Mouse (Mus musculus) CD8-positive naive resting alpha-beta T cell, adult 2 months (primary cell): ENCODE data around the gene Kmt2b.

Experiments
- DNase-seq, 2 experiments: peaks; one replicate each; pipeline ENCODE4 v3.0.0; 2022; ENCODE audit warnings: low read depth in 2 of 2, low spot score in 2 of 2

The Kmt2b gene

DNA sequence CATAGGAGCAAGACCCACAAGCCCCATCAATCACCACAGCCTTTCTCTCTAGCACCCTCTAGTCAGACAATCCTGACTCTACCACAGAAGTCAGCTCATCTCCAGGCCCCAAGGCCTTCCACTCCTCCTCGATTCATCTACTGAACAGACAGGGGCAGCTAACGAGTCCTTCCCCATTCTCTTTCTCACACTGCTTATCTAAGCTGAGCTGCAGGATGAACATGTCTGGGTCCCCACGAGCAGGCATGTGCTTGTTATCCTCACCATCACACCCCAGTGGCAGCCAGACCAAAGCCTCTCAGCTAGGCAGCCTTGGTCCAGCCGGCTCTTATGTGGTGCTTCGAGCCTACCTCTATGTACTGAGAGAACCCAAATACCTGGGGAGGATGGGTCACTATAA is 16.1 kb downstream of the Kmt2b start:
- DNase-seq, result no peak

DNA sequence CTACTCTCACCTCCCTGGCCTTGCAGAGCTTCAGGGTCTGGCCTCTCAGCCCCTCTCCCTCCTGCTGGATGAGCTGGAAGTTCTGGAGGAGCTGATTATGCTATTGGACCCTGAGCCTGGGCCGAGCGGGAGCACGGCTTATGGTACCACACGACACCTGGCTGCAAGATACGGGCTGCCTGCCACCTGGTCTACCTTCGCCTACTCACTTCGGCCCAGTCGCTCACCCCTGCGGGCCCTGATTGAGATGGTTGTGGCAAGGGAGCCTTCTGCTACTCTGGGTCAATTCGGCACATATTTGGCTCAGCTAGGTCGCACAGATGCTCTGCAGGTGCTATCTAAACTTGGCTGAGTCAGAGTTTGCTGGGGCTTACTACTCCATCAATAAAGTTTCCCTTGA is 21.0 kb downstream of the Kmt2b start:
- DNase-seq, result no peak

DNA sequence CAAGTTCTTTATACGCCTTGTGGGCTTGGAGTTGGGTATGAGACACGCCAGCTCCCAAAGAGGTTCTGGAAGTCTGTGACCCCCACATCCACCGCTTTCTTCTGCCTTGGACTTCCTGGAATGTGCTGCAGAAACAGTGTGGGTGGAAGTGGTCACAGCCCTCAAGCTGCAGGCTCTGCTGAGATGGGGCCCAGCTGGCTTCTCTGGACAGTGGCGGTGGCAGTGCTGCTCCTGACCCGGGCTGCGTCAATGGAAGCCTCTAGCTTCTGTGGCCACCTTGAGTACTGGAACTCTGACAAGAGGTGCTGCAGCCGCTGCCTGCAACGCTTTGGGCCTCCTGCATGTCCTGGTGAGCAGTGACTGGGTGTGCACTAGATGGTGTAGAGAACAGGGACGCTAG is 22.5 kb downstream of the Kmt2b start:
- no peak for DNase-seq

DNA sequence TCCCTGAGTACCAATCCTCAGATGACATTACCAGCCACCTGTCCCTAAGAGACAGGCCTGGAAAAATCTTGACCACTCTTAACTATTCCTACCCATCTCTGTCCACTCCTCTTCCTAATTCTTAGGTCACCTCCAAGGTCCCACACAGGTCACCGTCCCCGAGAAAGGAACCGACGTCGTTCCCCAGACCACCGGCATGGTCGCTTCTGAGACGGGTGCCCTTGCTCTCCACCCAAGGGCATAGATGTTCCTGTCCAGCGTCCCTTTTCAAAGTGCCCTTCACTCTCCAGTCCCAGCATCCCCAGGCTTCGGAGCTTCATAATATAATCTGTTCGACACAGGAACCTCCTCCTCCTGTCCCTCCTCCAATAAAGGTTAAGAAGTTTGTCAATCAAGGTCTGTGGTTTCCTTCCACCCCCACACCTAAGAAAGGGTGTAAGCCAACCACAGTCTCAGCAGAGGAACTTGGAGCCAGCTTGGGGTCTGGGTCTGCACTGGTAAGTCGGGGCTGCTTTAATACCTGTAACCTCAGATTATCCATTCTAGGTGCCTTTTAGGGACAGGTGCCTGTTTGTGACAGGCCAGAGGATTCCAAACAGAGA is 23.5 kb downstream of the Kmt2b start, which contains the start of gene Igflr1:
Gene Igflr1, plus strand, starts transcription at position 458 of the 602 bp plus-strand sequence.
- no peak for DNase-seq

DNA sequence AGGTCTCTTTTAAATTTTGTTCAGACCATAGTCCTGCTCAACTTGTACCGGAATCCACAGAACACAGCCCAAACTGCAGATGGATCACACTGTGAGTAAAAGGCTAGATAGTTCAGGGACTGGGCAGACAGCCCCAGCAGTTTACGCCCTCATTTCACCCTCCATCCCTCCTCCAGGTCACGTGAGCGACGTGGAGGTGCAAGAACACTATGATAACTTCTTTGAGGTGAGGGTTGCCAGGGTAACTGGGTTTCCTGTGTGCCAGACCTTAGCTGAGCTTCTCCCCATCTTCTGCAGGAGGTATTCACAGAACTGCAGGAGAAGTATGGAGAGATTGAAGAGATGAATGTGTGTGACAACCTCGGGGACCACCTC is 24.6 kb downstream of the Kmt2b start:
- DNase-seq, result peak; percentile 58 to 72

DNA sequence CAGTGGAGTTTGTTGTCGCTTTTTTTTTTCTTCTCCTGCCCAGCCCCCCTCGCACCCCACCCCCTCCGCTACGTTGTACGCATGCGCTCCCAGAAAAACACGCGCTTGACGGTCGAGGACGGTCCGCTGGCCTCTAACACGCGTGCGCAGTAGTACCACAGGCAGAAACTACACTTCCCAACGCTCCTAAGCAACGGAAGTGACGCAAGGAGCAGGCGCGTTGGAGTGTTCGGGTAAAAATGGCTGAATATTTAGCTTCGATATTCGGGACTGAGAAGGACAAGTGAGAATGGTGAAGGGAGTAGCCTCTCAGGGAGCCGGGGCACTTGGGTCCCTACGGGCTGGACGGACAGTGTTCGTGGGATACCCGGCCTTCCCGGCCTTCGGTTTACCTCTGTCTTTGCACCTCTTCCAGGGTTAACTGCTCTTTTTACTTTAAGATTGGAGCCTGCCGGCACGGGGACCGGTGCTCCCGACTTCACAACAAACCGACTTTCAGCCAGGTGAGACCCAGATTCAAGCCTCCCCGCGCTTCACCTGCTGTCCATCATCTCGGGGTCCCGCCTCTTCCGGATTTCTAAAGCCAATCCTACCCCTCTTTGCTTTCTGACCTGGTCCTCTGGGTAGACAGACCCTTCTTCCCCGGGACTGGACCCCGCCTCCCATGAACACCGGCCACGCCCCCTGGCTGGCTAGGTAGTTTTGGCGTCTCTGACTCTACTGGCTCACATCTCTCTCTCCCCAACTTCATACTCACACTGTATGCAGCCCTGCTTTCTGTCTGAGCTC is 25.2 kb downstream of the Kmt2b start, which contains the start of the genes U2af1l4, Gm49396 and Psenen:
Gene U2af1l4, plus strand, starts transcription at position 185 of the 789 bp plus-strand sequence.
Gene Gm49396, plus strand, starts transcription at position 228 of the 789 bp plus-strand sequence.
Gene Psenen, minus strand, starts transcription at position 511 of the 789 bp plus-strand sequence.
- DNase-seq, result peak; percentile 89 to 91

DNA sequence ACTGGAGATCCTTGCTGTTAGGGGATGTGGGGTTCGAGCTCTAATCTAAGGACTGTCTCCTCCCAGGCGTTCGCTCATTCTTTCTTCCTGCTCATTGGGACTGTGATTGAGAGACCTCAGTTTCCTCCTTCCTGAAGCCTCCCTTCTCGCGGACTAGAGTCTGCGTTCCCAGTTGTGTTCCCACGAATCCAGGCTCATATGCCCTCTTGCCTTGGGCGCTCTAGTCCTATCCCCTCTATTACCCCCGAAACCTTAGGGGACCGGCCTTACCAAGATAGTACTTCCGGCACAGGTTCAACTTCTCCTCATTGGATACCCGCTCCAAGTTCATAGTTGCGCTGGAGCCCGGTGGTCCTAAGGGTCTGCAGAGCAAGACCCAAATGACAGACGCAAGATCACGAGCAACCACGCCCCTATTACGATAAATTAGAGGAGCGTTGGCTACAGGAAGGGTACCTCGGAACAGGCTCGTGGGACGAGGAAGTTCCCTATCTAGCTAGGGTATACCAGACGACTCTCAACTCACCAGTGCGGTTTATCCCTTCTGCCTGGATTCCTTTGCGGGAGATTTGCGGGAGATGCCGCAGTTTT is 25.9 kb downstream of the Kmt2b start:
- no peak for DNase-seq

DNA sequence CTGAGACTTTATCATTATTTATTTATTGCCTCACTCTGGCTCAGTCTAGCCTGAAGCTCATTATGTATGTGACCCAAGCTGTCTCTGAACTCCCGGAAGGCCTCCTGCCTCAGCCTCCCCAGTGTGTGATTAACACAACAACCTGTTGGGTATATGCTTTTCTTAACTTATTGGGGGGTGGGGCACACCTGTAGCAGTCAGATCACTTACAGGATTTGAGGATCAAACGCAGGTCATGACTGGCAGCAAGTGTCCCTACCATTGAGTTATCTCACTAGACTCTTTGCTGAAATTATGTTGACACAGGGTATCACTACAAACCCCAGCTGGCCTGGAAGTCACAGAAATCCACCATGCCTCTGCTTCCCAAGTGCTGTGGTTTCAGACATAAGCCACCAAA is 28.2 kb downstream of the Kmt2b start:
- no peak for DNase-seq

DNA sequence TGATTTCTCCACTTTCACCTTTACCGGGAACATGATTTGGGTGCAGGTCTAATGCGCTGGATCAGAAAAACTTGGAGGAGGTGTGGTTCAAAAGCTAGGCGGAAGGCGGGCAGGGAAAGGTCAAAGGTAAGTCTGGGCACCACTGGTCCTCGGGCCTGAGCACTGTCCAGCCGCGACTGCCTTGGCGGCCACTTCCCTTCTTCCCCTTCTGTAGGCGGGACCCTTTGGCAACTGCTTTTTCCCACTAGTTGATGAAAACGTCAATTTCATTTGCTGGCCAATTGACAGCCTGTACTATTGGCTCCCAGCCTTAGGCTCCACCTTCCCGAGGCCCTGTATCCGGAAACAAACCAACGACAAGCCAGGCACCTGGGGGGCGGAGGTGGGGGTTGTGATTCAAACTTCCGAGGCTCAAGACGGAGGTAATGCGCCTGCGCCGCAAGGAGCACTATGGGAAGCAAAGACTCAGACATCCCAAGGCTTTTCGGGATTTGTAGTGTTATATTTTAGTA is 29.0 kb downstream of the Kmt2b start, which contains the start of gene Lin37:
Gene Lin37, minus strand, starts transcription at position 396 of the 512 bp plus-strand sequence.
- DNase-seq, result peak; percentile 79 to 85

DNA sequence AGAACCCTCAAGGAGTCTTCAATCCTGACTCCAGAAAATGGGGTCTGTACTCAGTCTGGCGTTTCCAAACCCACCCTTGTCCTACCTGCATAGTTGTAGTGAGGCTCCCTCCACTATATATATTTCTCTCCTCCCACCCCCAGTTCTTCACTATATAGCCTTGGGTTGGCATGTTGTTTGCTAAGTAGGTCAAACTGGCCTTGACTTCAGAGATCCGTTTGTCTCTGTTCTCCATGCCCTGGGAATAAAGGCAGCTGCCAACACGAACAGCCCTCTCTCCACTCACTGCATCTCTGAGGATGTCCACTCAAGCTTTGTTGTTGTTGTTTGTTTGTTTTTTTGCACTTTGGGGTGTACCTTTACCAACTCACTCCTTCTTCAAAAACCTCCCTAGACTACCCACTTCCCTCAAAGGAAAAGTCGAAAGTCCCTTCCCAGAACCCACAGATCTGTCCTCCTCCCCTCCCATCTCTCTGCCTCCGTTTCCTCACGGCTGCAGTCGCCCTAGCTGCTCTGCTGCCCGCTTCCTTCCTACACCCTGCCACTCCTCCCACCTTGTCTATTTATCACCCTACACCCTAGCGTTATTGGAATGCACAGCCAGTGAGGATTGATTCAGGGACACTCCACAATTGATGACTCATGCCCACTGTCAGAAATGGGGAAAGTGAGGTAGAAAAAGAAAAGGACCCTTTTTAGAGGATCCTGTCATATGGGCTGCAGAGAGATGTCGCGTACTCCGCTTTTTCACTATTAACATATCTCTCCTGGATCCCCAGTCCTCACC is 29.7 kb downstream of the Kmt2b start:
- DNase-seq, result no peak

DNA sequence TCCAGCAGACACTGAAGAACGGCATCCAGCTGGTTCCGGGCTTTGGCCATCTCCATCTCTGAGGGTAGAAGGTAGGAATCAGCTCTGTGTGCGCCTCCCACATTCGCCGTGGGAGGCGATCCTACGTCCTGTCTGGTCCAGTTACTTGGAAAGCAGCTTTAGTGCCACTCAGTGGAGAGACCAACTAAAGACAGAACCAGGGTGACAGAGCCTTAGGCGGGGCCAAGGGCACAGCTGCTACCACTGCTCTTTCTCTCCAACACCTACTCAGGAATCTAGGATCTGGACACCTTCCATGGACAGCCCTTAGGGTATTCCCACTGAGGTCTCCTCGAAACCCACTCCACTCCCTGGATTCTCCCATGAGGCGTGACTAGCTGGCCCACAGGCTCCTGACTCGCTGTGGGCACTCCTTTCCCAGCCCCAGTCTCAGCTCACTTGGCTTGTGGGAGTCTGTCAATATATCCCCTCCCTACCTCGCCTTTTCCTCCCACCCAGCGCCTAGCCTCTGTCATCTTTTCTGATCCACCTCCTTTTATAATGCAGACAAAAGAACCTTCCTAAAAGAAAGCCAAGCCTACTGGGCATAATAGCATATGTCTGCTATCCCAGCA is 30.5 kb downstream of the Kmt2b start:
- DNase-seq, result no peak

DNA sequence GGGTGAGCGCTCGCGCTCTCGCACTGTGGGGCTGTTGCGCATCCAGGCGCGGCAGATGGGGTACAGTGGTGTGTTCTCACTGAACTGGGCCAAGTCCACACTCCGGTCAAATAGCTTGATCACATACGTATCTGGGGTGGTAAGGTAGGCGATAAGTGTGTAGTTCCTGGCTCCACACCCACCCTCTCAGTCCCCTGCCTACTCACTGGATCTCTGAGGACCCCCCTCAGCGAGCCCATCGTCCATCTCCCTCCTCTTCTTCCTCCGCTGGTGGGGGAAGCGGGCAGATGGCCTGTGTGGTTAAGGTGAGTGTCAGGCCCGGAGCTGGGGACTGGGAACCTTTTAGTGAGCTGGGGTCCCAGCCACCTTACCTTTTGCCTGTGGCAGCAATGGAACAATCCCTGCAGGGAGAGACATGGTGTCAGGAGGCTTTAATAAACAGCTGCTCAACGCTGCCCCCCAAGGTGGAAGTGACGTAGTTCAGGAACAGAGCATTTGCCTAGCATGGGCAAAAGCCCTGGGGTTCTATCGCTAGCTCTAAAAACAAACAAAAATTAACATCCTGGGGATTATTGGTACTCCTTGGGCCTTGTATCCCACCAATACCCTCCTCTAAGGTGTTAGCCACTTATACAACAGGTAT is 31.5 kb downstream of the Kmt2b start:
- peak in 1 of 2 experiments; percentile 46 for DNase-seq

DNA sequence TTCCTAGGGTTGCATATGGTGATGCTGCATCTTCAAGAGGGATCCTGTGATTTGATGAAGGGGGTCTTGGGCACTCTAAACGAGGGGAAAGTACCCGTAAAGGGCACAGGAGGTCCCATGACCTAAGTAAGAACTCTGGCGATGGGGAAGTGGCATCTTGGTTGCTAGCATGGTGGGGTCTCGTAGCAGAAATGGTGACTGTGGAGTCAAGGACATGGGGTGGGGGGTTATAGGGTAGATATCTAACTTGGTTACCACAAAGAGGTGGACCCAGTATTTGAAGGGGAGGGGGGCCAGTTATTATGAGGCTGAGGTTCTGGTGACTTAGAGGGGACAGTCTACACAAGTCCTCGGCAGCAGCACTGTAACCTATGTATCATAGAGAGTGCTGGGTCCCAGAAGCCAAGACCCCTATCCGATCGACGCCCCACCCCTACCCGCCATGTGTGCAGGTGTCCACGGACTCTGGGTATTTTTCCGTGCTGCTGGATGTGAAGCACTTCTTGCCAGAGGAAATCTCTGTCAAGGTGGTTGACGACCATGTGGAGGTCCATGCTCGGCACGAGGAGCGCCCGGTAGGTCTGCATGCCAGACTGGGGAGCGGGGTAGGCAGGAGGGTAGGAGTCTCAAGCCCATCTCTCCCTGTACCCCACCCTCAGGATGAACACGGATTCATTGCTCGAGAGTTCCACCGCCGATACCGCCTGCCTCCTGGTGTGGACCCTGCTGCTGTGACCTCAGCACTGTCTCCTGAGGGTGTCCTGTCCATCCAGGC is 34.5 kb downstream of the Kmt2b start:
- DNase-seq, result no peak

DNA sequence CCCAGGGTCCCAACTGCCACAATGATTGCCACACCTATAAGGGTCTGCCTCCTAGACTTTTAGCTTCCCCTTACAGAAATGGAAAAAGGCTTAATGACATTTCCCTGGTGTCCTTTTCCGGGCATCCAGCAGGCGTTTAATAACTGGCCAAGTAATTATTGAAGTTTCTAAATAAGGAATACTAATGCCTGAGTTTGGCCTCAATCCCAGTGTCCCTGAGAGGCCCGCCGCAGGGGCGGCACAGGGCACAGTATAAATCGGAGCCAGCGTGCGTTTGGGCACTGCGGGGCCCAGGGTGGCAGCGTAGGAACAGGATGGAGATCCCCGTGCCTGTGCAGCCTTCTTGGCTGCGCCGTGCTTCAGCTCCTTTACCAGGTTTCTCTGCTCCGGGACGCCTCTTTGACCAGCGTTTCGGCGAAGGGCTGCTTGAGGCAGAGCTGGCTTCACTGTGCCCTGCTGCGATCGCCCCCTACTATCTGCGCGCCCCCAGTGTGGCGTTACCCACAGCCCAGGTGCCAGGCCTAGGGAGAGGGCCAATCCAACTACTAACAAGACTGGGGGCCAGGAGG is 35.4 kb downstream of the Kmt2b start:
- no peak for DNase-seq

DNA sequence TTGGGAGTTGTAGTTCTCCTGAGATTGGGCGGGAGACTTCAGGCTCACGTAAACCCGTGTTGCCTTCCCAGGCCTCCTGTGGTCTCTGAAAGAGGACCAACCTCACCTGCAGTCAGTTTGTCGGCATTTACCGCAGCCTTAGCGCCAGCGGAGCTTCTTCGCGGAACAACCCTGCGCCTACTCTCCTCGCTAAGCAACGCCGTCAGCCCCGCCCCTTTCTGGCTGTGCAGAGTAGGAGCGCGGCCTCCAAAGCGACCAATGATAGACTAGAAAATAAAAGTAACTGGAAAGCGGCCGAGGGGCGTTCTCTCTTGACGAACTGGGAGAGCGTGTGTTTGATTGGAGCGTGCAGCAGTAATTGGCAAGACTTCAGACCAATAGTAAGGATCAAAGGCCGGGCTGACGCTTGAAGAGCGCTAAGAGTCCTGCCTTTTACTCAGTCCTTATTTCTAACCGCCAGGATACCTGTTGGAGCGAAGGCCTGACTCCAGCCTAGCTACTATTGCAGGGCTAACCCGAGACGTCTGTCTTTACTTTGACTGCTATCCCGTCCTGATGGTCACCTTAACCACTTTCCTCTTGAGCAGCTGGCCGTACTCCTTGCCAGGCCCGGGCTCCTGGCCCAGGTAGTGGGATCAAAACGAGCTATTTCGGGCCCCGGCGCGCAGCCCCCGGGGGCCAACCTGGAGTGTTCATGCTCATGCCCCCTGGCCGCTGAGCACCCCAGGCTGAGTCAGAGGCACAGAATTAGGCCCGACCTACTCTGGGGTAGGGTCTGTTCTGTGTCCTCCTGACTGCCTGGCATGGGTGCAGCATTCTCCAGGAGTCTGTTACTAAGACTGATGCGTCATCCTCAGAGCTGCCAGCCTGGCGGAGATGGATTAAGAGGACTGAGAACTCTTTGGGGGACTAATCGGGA is 36.2 kb downstream of the Kmt2b start, which contains the start of the genes Hspb6 and Proser3:
Gene Hspb6, plus strand, starts transcription at position 77 of the 919 bp plus-strand sequence.
Gene Proser3, minus strand, starts transcription at position 198 of the 919 bp plus-strand sequence.
- peak; percentile 87 to 94 for DNase-seq

DNA sequence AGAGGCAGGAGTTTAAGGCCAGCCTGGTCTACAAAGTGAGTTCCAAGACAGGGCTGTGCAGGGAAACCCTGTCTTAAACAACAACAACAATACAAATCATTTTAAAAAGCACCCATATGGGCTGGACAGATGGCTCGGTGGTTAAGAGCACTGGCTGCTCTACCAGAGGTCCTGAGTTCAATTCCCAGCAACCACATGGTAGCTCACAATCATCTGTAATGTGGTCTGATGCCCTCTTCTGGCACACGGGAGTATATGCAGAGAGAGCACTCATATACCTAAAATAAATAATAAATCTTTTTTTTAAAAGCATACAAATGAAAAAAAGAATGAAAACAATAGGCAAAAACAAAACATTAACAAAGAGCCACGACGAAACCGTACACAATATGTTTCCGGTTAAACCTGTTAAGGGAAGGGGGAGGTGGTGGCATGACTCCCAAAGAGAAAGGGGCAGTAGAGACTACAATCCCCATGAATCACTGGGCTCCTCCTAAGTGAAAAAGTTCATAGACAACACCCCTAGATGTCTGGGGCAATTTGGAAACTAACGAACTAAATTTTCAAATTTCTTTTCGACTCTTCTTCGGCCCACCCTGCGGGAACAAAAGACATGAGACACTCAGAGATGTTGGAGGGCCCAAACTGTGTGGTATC is 37.0 kb downstream of the Kmt2b start:
- no peak for DNase-seq

DNA sequence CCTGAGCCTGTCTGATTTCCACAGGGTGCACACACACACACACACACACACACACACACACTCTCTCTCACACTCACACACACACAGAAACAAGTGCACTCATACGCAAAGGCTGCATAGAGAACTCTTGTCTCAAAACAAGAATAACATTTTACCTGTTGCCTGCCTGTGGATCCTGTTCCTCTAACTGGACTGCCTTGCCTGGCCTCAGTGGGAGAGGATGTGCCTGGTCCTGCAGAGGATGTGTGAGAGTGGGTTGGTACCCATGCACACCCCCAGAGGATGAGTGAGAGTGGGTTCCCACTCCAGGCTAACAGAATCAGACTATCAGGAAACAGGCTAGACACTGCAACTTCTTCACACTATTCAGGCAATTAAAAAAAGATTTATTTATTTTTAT is 37.9 kb downstream of the Kmt2b start:
- DNase-seq, result no peak
